Mouse (Mus musculus): ENCODE data around the gene Grik4. TPM values are rescaled to one million over a fixed set of nuclear protein-coding genes. Genes with fewer than 3 reads are reported as not detected.

Grik4 gene
- polyA plus RNA-seq, 1 experiment: 0.35 TPM

DNA sequence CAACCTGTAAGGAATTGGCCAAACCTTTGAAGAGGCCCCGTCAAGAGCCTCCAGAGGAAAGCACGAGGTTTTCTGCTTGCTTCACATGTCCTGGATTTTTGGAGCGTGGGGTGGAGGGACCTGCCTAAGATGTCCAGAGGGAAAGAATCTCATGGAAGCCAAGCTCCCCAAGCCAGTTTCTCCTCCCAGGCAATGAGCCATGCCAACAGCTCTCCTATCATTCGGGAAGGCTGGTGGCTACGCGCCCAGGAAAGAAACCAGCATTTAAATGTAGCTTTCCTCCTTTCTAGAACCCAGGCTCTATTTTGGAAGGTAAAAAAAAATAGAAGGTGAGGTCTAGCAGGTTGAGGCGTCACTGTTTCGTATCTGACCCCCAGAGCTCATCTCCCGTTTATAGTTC, 222.6 kb downstream of the Grik4 start:
- 84% methylated on average over 9 of the region's 9 CpGs for WGBS
- H3K4me1 ChIP-seq (ENCODE audit: control insufficient read depth, insufficient read depth, insufficient read length, low read length): no peaks in the 10 kb centered on the region
- no peak for TF ChIP-seq CTCF (IDR thresholded peaks at IDR 0.05; ENCODE audit: extremely low read depth, insufficient read length, insufficient replicate concordance, low read depth, low read length)

DNA sequence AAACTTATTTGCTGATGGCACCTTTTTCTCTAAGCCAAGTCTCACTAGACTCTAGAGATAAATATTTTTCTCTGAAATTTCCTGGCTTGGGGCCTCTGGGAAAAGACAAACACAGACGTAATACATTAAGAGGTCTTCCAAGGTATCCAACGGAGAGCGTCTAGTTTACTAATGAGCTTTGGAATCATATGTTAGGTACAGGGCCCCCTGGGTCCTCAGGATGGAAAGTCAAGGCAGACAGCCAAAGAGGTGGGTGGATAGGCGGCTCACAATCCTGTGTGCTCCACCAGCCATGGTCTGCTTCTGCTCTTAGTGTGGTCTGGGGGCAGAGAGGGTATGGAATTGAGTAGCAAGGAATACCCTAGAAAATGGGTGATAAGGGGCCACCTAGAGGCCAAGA, 223.1 kb downstream of the Grik4 start:
- 75% methylated on average over 4 of the region's 4 CpGs for WGBS
- Histone ChIP-seq H3K4me3 (ENCODE audit: low read depth, low read length) (no peak overlapping the region), H3K36me3 (ENCODE audit: control insufficient read depth, insufficient read depth, low read length) (no peaks in the 10 kb centered on the region), H3K27ac (ENCODE audit: insufficient read depth, low read depth, low read length) (no peak overlapping the region), H3K4me1 (ENCODE audit: control insufficient read depth, insufficient read depth, insufficient read length, low read length) (no peaks in the 10 kb centered on the region), H3K27me3 (ENCODE audit: control insufficient read depth, insufficient read depth, low read length) (no peaks in the 10 kb centered on the region)
- no peak for TF ChIP-seq POLR2A (IDR thresholded peaks at IDR 0.05; ENCODE audit: low read depth, low read length)
- TF ChIP-seq CTCF (IDR thresholded peaks at IDR 0.05; ENCODE audit: extremely low read depth, insufficient read length, insufficient replicate concordance, low read depth, low read length): no peak

More for the DNA sequence above, 222.6 kb downstream of the Grik4 start:
- Histone ChIP-seq H3K4me3 (ENCODE audit: low read depth, low read length) (no peak overlapping the region), H3K27ac (ENCODE audit: insufficient read depth, low read depth, low read length) (no peak overlapping the region), H3K27me3 (ENCODE audit: control insufficient read depth, insufficient read depth, low read length) (no peaks in the 10 kb centered on the region), H3K36me3 (ENCODE audit: control insufficient read depth, insufficient read depth, low read length) (no peaks in the 10 kb centered on the region)

DNA sequence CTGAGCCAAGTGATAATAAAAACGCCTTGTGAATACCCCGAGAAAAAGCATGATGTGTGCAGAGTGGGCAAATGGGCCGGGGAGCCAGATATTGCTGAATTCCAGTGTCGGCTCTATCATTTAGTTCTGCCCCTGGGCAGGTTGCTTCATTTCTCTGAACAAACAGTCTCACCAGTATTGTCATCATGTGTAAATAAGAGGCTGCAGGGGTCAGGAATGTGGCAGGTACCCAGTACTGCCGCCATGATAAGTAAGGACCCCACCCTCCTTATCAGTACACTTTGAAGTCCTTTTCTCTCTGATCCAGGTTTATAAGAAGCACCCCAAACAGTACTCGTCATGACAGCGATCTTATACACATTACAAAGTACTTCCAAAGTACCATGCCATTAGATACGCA, 230.4 kb downstream of the Grik4 start:
- Histone ChIP-seq H3K36me3 (ENCODE audit: control insufficient read depth, insufficient read depth, low read length) (no peaks in the 10 kb centered on the region), H3K4me3 (ENCODE audit: low read depth, low read length) (no peak overlapping the region), H3K27me3 (ENCODE audit: control insufficient read depth, insufficient read depth, low read length) (no peaks in the 10 kb centered on the region), H3K27ac (ENCODE audit: insufficient read depth, low read depth, low read length) (no peak overlapping the region), H3K4me1 (ENCODE audit: control insufficient read depth, insufficient read depth, insufficient read length, low read length) (no peaks in the 10 kb centered on the region)
- TF ChIP-seq POLR2A (IDR thresholded peaks at IDR 0.05; ENCODE audit: low read depth, low read length) (no peak), CTCF (IDR thresholded peaks at IDR 0.05; ENCODE audit: extremely low read depth, insufficient read length, insufficient replicate concordance, low read depth, low read length) (no peak)
- WGBS: 31% methylated on average over 8 of the region's 8 CpGs

DNA sequence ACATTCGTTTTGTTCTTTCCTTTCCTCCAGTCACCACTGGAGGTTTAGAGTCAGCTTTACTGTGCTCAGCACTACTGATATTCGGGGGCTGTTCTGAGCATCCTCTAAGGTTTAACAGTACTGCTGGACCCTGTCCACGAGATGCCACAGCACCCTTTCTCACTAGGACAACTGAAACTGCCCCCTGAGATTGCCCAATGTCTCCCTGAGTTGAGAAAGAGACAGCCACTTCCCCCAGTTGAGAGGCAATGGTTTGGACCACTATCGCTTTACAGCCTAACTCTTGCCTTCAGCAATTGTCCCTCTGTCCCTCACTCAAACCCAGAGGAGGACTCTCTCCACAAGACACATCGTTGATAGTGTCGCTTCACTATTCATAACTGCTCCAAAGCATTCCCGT, 238.4 kb downstream of the Grik4 start:
- TF ChIP-seq POLR2A (IDR thresholded peaks at IDR 0.05; ENCODE audit: low read depth, low read length): no peak
- no peak for TF ChIP-seq CTCF (IDR thresholded peaks at IDR 0.05; ENCODE audit: extremely low read depth, insufficient read length, insufficient replicate concordance, low read depth, low read length)
- H3K4me1 ChIP-seq (ENCODE audit: control insufficient read depth, insufficient read depth, insufficient read length, low read length): no peaks in the 10 kb centered on the region
- H3K27ac ChIP-seq (ENCODE audit: insufficient read depth, low read depth, low read length): no peak overlapping the region
- WGBS: 72% methylated on average over 7 of the region's 7 CpGs
- no peaks in the 10 kb centered on the region for H3K27me3 ChIP-seq (ENCODE audit: control insufficient read depth, insufficient read depth, low read length)
- H3K36me3 ChIP-seq (ENCODE audit: control insufficient read depth, insufficient read depth, low read length): no peaks in the 10 kb centered on the region
- H3K4me3 ChIP-seq (ENCODE audit: low read depth, low read length): no peak overlapping the region

DNA sequence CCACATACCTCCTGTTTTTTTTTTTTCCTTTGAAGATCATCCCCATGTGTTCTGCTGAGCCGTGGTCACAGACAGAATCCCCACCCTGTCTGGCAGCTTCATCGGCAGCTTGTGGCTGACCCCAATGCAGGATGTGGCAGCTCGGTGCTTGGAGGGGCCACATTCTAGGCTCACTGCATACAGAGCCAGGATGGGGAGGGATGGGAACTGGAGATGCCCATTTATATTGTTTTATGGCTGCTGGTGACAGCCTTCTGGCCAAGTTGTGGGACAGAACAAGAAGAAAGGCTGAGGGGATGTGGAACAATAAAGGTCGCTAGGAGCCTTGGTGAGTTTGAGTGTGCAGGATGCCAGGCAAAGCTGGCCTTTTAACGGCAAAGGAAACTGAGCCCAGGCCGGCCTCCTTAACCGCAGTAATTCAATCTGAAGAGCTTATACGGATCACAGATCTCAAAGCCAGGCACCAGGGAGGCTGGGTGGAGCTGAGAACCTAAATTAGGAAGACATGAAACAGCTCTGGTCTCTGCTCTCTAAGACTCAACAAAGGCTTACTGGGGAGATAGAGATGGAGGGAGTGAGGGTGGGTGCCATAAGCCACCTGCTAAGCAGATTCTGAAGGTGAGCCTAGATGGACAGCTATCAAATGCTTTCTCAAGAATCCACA, 241.0 kb downstream of the Grik4 start:
- Histone ChIP-seq H3K27me3 (ENCODE audit: control insufficient read depth, insufficient read depth, low read length) (no peaks in the 10 kb centered on the region), H3K27ac (ENCODE audit: insufficient read depth, low read depth, low read length) (no peak overlapping the region), H3K36me3 (ENCODE audit: control insufficient read depth, insufficient read depth, low read length) (no peaks in the 10 kb centered on the region), H3K4me3 (ENCODE audit: low read depth, low read length) (no peak overlapping the region), H3K4me1 (ENCODE audit: control insufficient read depth, insufficient read depth, insufficient read length, low read length) (no peaks in the 10 kb centered on the region)
- WGBS: 60% methylated on average over 8 of the region's 8 CpGs
- TF ChIP-seq CTCF (IDR thresholded peaks at IDR 0.05; ENCODE audit: extremely low read depth, insufficient read length, insufficient replicate concordance, low read depth, low read length) (no peak), POLR2A (IDR thresholded peaks at IDR 0.05; ENCODE audit: low read depth, low read length) (no peak)

DNA sequence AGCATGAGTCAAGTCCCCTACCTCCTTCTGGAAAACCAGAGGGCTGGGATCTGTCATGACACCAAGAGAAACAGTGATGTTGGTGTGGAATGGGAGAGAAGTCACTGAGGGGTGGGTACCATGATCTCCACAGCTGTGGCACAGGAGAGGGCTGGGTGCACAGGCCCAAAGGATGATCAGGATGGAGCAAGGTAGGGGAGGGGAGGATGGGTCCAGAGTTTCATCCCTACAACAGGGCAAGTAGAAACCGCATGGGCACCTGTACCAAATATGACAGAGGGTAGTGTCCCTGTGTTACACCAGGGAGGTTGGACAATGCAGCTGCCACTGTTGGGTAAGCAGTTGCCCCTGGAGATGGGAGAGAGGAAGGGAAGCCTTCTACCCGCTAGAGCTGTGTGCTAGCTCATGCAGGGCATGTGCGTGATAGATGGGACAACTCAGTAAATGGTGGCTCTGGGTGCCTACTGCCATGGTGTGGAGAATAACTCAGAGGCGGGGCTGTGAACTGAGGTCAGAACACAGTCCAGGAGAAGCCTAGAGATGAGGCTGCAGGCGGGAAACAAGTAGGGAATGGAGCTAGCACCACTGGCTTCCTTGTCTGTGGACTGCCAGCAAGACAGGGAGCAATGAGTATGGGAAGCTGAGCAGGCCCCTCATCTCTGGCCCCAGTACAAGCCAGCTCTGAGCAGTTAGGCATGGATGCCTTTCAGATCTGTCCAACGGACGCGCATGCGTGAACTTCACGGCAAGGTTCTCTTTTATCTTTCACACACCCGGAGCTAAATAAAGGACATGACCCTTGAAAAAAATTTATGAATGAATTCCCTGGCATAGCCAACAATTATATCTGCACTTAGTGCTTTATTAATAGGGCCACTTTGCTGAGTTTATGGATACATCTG, 241.8 kb downstream of the Grik4 start:
- Histone ChIP-seq H3K36me3 (ENCODE audit: control insufficient read depth, insufficient read depth, low read length) (no peaks in the 10 kb centered on the region), H3K27ac (ENCODE audit: insufficient read depth, low read depth, low read length) (no peak overlapping the region), H3K27me3 (ENCODE audit: control insufficient read depth, insufficient read depth, low read length) (no peaks in the 10 kb centered on the region), H3K4me3 (ENCODE audit: low read depth, low read length) (no peak overlapping the region), H3K4me1 (ENCODE audit: control insufficient read depth, insufficient read depth, insufficient read length, low read length) (no peaks in the 10 kb centered on the region)
- TF ChIP-seq POLR2A (IDR thresholded peaks at IDR 0.05; ENCODE audit: low read depth, low read length): no peak
- TF ChIP-seq CTCF (IDR thresholded peaks at IDR 0.05; ENCODE audit: extremely low read depth, insufficient read length, insufficient replicate concordance, low read depth, low read length): no peak
- WGBS: 76% methylated on average over 11 of the region's 11 CpGs

DNA sequence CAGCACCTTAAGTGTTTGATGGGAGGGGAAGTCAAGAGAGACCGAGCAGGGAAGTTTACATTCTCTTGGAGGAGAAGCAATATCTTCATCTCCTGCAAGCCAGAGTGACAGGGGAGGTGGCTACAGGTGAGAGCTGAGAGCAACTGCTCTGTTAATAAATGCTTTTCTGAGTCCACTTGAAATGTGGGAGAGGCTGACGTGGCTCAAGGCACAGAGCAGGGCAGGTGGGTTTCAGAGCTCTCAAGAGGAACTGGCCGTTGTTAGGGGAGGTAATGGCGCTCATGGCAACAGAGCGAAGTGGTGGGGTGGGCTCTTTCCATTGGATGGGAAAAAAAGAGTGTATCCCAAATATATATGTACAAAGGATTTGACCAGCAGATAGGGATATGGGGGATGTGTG, 242.6 kb downstream of the Grik4 start:
- no peak for TF ChIP-seq POLR2A (IDR thresholded peaks at IDR 0.05; ENCODE audit: low read depth, low read length)
- TF ChIP-seq CTCF (IDR thresholded peaks at IDR 0.05; ENCODE audit: extremely low read depth, insufficient read length, insufficient replicate concordance, low read depth, low read length): no peak
- H3K27ac ChIP-seq (ENCODE audit: insufficient read depth, low read depth, low read length): no peak overlapping the region
- H3K4me1 ChIP-seq (ENCODE audit: control insufficient read depth, insufficient read depth, insufficient read length, low read length): no peaks in the 10 kb centered on the region
- H3K36me3 ChIP-seq (ENCODE audit: control insufficient read depth, insufficient read depth, low read length): no peaks in the 10 kb centered on the region
- no peak overlapping the region for H3K4me3 ChIP-seq (ENCODE audit: low read depth, low read length)
- H3K27me3 ChIP-seq (ENCODE audit: control insufficient read depth, insufficient read depth, low read length): no peaks in the 10 kb centered on the region
- 69% methylated on average over 5 of the region's 5 CpGs for WGBS
